Mouse (Mus musculus) forebrain, embryonic 11.5 days (tissue): ENCODE data around the gene Cfap54. TPM values are rescaled to one million over a fixed set of nuclear protein-coding genes. Genes with fewer than 3 reads are reported as not detected.
A peak's percentile ranks its signal among the peaks of the same experiment; 100 is the strongest.

ENCODE experiments used
- ATAC-seq: fragments of 200-750 bp; cut with Nextera tagmentation; replicated peaks from 2 replicates; pipeline ENCODE4 v1.8.0; 2017; ENCODE audit warnings: moderate TSS enrichment; ENCODE audit not compliant: low FRiP score
- DNase-seq: peaks from one replicate; pipeline ENCODE4 v3.0.0-alpha.2; 2017; ENCODE audit warnings: low spot score
- H3K27ac ChIP-seq: fragments of 300-500 bp; sonication (generic); 2 replicates; pipeline ENCODE4 v1.5.1; 2014; ENCODE audit warnings: low read depth, low read length
- H3K27me3 ChIP-seq: fragments of 300-500 bp; sonication (generic); 2 replicates; pipeline ENCODE4 v1.6.1; 2014; ENCODE audit warnings: mild to moderate bottlenecking, low read length, mixed read lengths; ENCODE audit not compliant: control insufficient read depth, insufficient read depth
- H3K36me3 ChIP-seq: fragments of 300-500 bp; sonication (generic); 2 replicates; pipeline ENCODE4 v1.6.1; 2014; ENCODE audit warnings: mild to moderate bottlenecking, low read length, moderate library complexity, mixed read lengths; ENCODE audit not compliant: control insufficient read depth, insufficient read depth
- H3K4me1 ChIP-seq: fragments of 300-500 bp; sonication (generic); replicated peaks from 2 replicates; pipeline ENCODE4 v1.6.1; 2014; ENCODE audit warnings: low read length, mixed read lengths; ENCODE audit not compliant: control insufficient read depth, insufficient read depth
- H3K4me2 ChIP-seq: fragments of 300-500 bp; sonication (generic); 2 replicates; pipeline ENCODE4 v1.6.1; 2014; ENCODE audit warnings: low read depth, mild to moderate bottlenecking, low read length, moderate library complexity, mixed read lengths; ENCODE audit not compliant: severe bottlenecking
- H3K4me3 ChIP-seq: fragments of 300-500 bp; sonication (generic); 2 replicates; pipeline ENCODE4 v1.5.1; 2014; ENCODE audit warnings: low read depth, low read length
- H3K9ac ChIP-seq: fragments of 300-500 bp; sonication (generic); 2 replicates; pipeline ENCODE4 v1.6.1; 2014; ENCODE audit warnings: low read length
- H3K9me3 ChIP-seq: fragments of 300-500 bp; sonication (generic); 2 replicates; pipeline ENCODE4 v1.6.1; 2016; ENCODE audit warnings: low read length, mixed read lengths; ENCODE audit not compliant: control insufficient read depth
- WGBS: fragments of 180-500 bp; shearing (Covaris S2); extraction: QIAGEN DNeasy Blood & Tissue Kit; methylation state at CpG from one replicate; pipeline ENCODE4 v1.1.7; 2014; 5-methylcytosine and 5-hydroxymethylcytosine counted together
- polyA plus RNA-seq: library from polyadenylated mRNA; unstranded; fragments of >200 nt; fragmentation: Nextera tagmentation; extraction: Ambion mirVana; gene quantifications from 2 replicates; pipeline ENCODE4 v1.2.1, GENCODE M21; 2014

Cfap54 gene
- polyA plus RNA-seq, 1 experiment from 2014 or later = 1.5 TPM

GRCm38 (mm10) chr10:92837045-92837444 lies 244.4 kb downstream of the Cfap54 start:
- no peaks in the 10 kb centered on the region for H3K9me3 ChIP-seq
- WGBS = 56% methylated on average over 2 of the region's 2 CpGs
- H3K4me3 ChIP-seq = no peak overlapping the region
- ATAC-seq (no peak), DNase-seq (no peak)
- H3K27ac ChIP-seq = no peak overlapping the region
- H3K27me3 ChIP-seq = no peaks in the 10 kb centered on the region
- H3K4me1 ChIP-seq = no peaks in the 10 kb centered on the region; the same call in 1 of the 2 replicates
- no peaks in the 10 kb centered on the region for H3K36me3 ChIP-seq
- no peak overlapping the region for H3K9ac ChIP-seq
- H3K4me2 ChIP-seq = no peak overlapping the region

GRCm38 (mm10) chr10:92821499-92821898 lies 259.9 kb downstream of the Cfap54 start:
- no peaks in the 10 kb centered on the region for H3K4me1 ChIP-seq

GRCm38 (mm10) chr10:92818190-92818589 lies 263.2 kb downstream of the Cfap54 start:
- 37% methylated on average over 5 of the region's 5 CpGs for WGBS
- ATAC-seq = no peak

More at GRCm38 (mm10) chr10:92821499-92821898, 259.9 kb downstream of the Cfap54 start:
- no peak overlapping the region for H3K4me2 ChIP-seq
- H3K9me3 ChIP-seq = no peaks in the 10 kb centered on the region
- no peak for ATAC-seq
- no peak overlapping the region for H3K4me3 ChIP-seq
- H3K27me3 ChIP-seq = no peaks in the 10 kb centered on the region
- no peak for DNase-seq
- H3K27ac ChIP-seq = no peak overlapping the region
- H3K36me3 ChIP-seq = no peaks in the 10 kb centered on the region
- no peak overlapping the region for H3K9ac ChIP-seq
- WGBS = 91% methylated on average over 4 of the region's 4 CpGs

DNA sequence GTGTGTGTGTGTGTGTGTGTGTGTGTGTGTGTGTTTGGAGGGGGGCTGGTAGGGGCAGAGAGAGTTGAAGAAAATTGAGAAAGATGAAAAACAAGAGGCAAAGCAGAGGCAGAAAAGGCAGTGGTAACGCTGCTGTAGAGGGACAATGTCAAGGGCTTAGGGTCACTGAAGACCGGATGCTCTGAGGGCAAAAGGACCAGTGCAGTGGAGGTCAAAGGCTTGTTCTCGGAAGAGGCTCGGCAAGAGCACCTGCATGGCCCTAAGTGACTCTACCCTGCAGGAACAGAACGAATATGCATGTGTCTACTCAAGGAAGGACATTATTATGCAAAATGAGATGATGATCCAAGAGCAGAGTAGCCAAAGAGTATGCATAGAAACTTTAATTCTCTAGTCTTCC lies 264.5 kb downstream of the Cfap54 start:
- Histone ChIP-seq H3K27me3 (no peaks in the 10 kb centered on the region), H3K36me3 (no peaks in the 10 kb centered on the region), H3K4me1 (no peaks in the 10 kb centered on the region), H3K9me3 (no peaks in the 10 kb centered on the region), H3K9ac (no peak overlapping the region), H3K4me3 (no peak overlapping the region), H3K27ac (no peak overlapping the region), H3K4me2 (no peak overlapping the region)
- DNase-seq (no peak), ATAC-seq (no peak)
- WGBS = 78% methylated on average over 5 of the region's 5 CpGs

More at GRCm38 (mm10) chr10:92818190-92818589, 263.2 kb downstream of the Cfap54 start:
- no peaks in the 10 kb centered on the region for H3K4me1 ChIP-seq
- H3K27ac ChIP-seq = no peak overlapping the region
- no peaks in the 10 kb centered on the region for H3K9me3 ChIP-seq
- H3K36me3 ChIP-seq = no peaks in the 10 kb centered on the region
- no peaks in the 10 kb centered on the region for H3K27me3 ChIP-seq
- DNase-seq = no peak
- no peak overlapping the region for H3K4me3 ChIP-seq
- no peak overlapping the region for H3K4me2 ChIP-seq
- no peak overlapping the region for H3K9ac ChIP-seq

DNA sequence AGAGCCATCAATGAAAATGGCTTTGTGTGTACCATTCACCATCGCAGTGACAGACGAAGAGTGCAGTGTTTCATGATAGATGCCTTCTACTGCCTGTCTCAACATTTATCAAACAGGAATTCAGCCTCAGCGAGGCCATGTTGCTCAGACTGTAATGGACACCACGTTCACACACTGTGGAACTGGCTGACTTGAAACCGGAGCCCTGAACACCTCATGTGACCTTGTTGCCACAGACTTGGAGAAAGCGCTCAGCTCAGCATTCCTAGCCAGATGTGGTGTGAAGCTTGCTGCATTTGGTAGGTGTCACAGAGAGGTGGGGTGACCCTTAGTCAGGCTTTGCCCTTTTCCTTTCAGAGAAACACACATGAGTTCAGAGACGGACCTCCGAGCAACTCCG lies 270.5 kb downstream of the Cfap54 start:
- no peak for DNase-seq
- Histone ChIP-seq H3K4me1 (no peaks in the 10 kb centered on the region), H3K9me3 (no peaks in the 10 kb centered on the region), H3K9ac (no peak overlapping the region), H3K4me2 (no peak overlapping the region), H3K36me3 (no peaks in the 10 kb centered on the region), H3K27ac (no peak overlapping the region), H3K4me3 (no peak overlapping the region), H3K27me3 (no peaks in the 10 kb centered on the region)
- ATAC-seq = no peak
- 90% methylated on average over 9 of the region's 9 CpGs for WGBS

DNA sequence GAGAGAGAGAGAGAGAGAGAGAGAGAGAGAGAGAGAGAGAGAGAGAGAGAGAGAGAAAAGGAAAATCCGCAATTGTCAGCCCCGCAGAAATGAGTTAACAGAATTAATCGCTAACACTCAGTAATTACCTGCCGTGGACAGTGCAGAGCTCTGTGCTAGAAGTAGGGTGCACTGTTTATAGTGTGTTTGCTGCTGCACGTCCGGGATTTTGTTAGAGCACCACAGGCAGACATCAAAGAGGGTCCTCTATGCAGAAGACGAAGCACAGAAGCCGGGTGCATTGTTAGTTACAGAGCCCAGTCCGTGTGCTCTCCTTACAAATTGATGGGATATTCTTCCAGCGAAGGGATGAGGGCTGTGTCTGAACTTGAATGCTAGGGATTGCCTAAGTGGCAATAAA lies 289.5 kb downstream of the Cfap54 start:
- 0 out of 2 replicates have a peak, but pooled peaks have one; percentile 42 for ATAC-seq
- H3K27ac ChIP-seq = no peak overlapping the region
- no peaks in the 10 kb centered on the region for H3K27me3 ChIP-seq
- no peak overlapping the region for H3K4me2 ChIP-seq
- H3K9me3 ChIP-seq = no peaks in the 10 kb centered on the region
- no peak overlapping the region for H3K4me3 ChIP-seq
- no peak for DNase-seq
- no peaks in the 10 kb centered on the region for H3K36me3 ChIP-seq
- H3K4me1 ChIP-seq = peaks cover 4% of the 10 kb centered on the region; the same call in 1 of the 2 replicates
- WGBS = 61% methylated on average over 10 of the region's 10 CpGs
- no peak overlapping the region for H3K9ac ChIP-seq

DNA sequence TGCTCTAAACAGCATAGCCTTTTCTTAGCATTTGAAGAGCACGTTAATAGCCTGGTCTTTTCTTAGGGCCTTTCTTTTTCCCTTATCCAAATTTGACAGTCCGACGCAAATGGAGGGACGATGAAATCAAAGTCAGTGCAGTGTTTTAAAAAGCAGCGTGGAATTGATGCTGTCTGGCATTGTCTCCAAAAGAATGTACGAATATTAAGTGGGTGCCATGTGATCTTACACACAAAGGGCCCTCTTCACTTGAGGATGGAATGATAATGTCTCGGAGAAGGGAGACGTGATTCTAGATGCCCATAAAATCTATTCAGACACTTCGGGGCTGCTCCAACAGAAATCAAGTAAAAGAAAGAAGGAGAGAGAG lies 289.9 kb downstream of the Cfap54 start:
- Histone ChIP-seq H3K9me3 (no peaks in the 10 kb centered on the region), H3K27ac (no peak overlapping the region), H3K36me3 (no peaks in the 10 kb centered on the region), H3K4me3 (no peak overlapping the region), H3K27me3 (no peaks in the 10 kb centered on the region), H3K4me2 (no peak overlapping the region), H3K9ac (no peak overlapping the region), H3K4me1 (peaks cover 4% of the 10 kb centered on the region; the same call in 1 of the 2 replicates)
- WGBS = 36% methylated on average over 9 of the region's 9 CpGs
- ATAC-seq (0 out of 2 replicates have a peak, but pooled peaks have one; percentile 49), DNase-seq (no peak)

- H3K9me3 ChIP-seq = no peaks in the 10 kb centered on the region
- ATAC-seq (no peak), DNase-seq (no peak)
- H3K4me2 ChIP-seq = no peak overlapping the region
- WGBS = 64% methylated on average over 7 of the region's 7 CpGs
- no peaks in the 10 kb centered on the region for H3K27me3 ChIP-seq
- no peak overlapping the region for H3K9ac ChIP-seq
- H3K4me1 ChIP-seq = peaks cover 4% of the 10 kb centered on the region; the same call in 1 of the 2 replicates
- H3K27ac ChIP-seq = no peak overlapping the region
- no peaks in the 10 kb centered on the region for H3K36me3 ChIP-seq
- no peak overlapping the region for H3K4me3 ChIP-seq
Measured at GRCm38 (mm10) chr10:92790893-92791530, 290.4 kb downstream of the Cfap54 start.

GRCm38 (mm10) chr10:92790247-92790646 lies 291.2 kb downstream of the Cfap54 start:
- WGBS = 29% methylated on average over 2 of the region's 2 CpGs
- Histone ChIP-seq H3K4me2 (no peak overlapping the region), H3K9ac (no peak overlapping the region), H3K27ac (no peak overlapping the region), H3K27me3 (no peaks in the 10 kb centered on the region), H3K36me3 (no peaks in the 10 kb centered on the region), H3K9me3 (no peaks in the 10 kb centered on the region), H3K4me3 (no peak overlapping the region), H3K4me1 (peaks cover 4% of the 10 kb centered on the region; the same call in 1 of the 2 replicates)
- no peak for DNase-seq
- ATAC-seq = no peak
